Mouse (Mus musculus): ENCODE results near the gene Olfr1362. TPM values are rescaled to one million over a fixed set of nuclear protein-coding genes. Genes with fewer than 3 reads are reported as not detected.

The Olfr1362 gene
- polyA plus RNA-seq (2017; shearing (Covaris generic)) = not detected

GRCm38 (mm10) chr13:21613922-21614321, at the start of gene Olfr1362:
Gene Olfr1362 (minus strand): TSS chr13:21614022.

GRCm38 (mm10) chr13:21663286-21663685, 49.5 kb upstream of the Olfr1362 start, which contains the start of gene Olfr1361:
Gene Olfr1361 (minus strand): TSS chr13:21663386.

GRCm38 (mm10) chr13:21642418-21642817, 28.6 kb upstream of the Olfr1362 start, which contains the start of gene Olfr11:
Gene Olfr11 (minus strand): TSS chr13:21642518.

GRCm38 (mm10) chr13:21581659-21582058, 32.2 kb downstream of the Olfr1362 start, which contains the start of gene Olfr1364:
Gene Olfr1364 (minus strand): TSS chr13:21581759.

Other genes starting within 250 kb of the Olfr1362 start
- gene Zkscan3, start 211.3 kb downstream of the Olfr1362 start, polyA plus RNA-seq (2017; shearing (Covaris generic)) = 65.3 TPM
- gene Pgbd1, start 173.0 kb downstream of the Olfr1362 start, polyA plus RNA-seq (2017; shearing (Covaris generic)) = 0.51 TPM
- gene Zscan26, start 160.3 kb downstream of the Olfr1362 start, polyA plus RNA-seq (2017; shearing (Covaris generic)) = 7.3 TPM
- not detected for gene Nkapl, start 145.5 kb downstream of the Olfr1362 start, polyA plus RNA-seq (2017; shearing (Covaris generic))
- 0.13 TPM for gene Zkscan4, start 135.1 kb downstream of the Olfr1362 start, polyA plus RNA-seq (2017; shearing (Covaris generic))
- not detected for gene Gm10065, start 134.6 kb downstream of the Olfr1362 start, polyA plus RNA-seq (2017; shearing (Covaris generic))
- not detected for gene AK157302, start 118.8 kb downstream of the Olfr1362 start, polyA plus RNA-seq (2017; shearing (Covaris generic))
- gene Gm11273, start 112.6 kb downstream of the Olfr1362 start, polyA plus RNA-seq (2017; shearing (Covaris generic)) = 8.7 TPM
- gene Zkscan8, start 82.9 kb downstream of the Olfr1362 start, polyA plus RNA-seq (2017; shearing (Covaris generic)) = 7.3 TPM
- not detected for gene Olfr1366, start 71.2 kb downstream of the Olfr1362 start, polyA plus RNA-seq (2017; shearing (Covaris generic))
- gene Olfr1535, start 54.1 kb downstream of the Olfr1362 start, polyA plus RNA-seq (2017; shearing (Covaris generic)) = not detected
- gene Olfr1364, start 32.3 kb downstream of the Olfr1362 start, polyA plus RNA-seq (2017; shearing (Covaris generic)) = not detected
- gene Olfr11, start 28.5 kb upstream of the Olfr1362 start, polyA plus RNA-seq (2017; shearing (Covaris generic)) = not detected
- not detected for gene Olfr1361, start 49.4 kb upstream of the Olfr1362 start, polyA plus RNA-seq (2017; shearing (Covaris generic))
- gene Olfr1360, start 63.4 kb upstream of the Olfr1362 start, polyA plus RNA-seq (2017; shearing (Covaris generic)) = not detected
- not detected for gene Olfr1359, start 84.1 kb upstream of the Olfr1362 start, polyA plus RNA-seq (2017; shearing (Covaris generic))
- 2.4 TPM for gene Hist1h2bl, start 102.1 kb upstream of the Olfr1362 start, polyA plus RNA-seq (2017; shearing (Covaris generic))
- gene Hist1h2ai, start 102.4 kb upstream of the Olfr1362 start, polyA plus RNA-seq (2017; shearing (Covaris generic)) = 14.3 TPM
- not detected for gene Hist1h3h, start 103.6 kb upstream of the Olfr1362 start, polyA plus RNA-seq (2017; shearing (Covaris generic))
- gene Hist1h2bm, start 108.0 kb upstream of the Olfr1362 start, polyA plus RNA-seq (2017; shearing (Covaris generic)) = 0.87 TPM
- gene Hist1h4j, start 121.0 kb upstream of the Olfr1362 start, polyA plus RNA-seq (2017; shearing (Covaris generic)) = 0.80 TPM
- gene Hist1h4k, start 136.5 kb upstream of the Olfr1362 start, polyA plus RNA-seq (2017; shearing (Covaris generic)) = 8.1 TPM
- gene Hist1h2ak, start 139.8 kb upstream of the Olfr1362 start, polyA plus RNA-seq (2017; shearing (Covaris generic)) = 1.6 TPM
- gene Hist1h2bn, start 140.1 kb upstream of the Olfr1362 start, polyA plus RNA-seq (2017; shearing (Covaris generic)) = not detected
- gene Hist1h1b, start 166.6 kb upstream of the Olfr1362 start, polyA plus RNA-seq (2017; shearing (Covaris generic)) = 1.8 TPM
- gene Hist1h3i, start 169.3 kb upstream of the Olfr1362 start, polyA plus RNA-seq (2017; shearing (Covaris generic)) = 1.1 TPM
- 0.99 TPM for gene Hist1h2an, start 173.2 kb upstream of the Olfr1362 start, polyA plus RNA-seq (2017; shearing (Covaris generic))
- gene Hist1h2bp, start 173.4 kb upstream of the Olfr1362 start, polyA plus RNA-seq (2017; shearing (Covaris generic)) = not detected
- 5.0 TPM for gene Hist1h2bq, start 196.2 kb upstream of the Olfr1362 start, polyA plus RNA-seq (2017; shearing (Covaris generic))
- not detected for gene Hist1h2ao, start 196.4 kb upstream of the Olfr1362 start, polyA plus RNA-seq (2017; shearing (Covaris generic))
- gene Hist1h4m, start 197.7 kb upstream of the Olfr1362 start, polyA plus RNA-seq (2017; shearing (Covaris generic)) = 36.0 TPM
- gene Hist1h4n, start 218.2 kb upstream of the Olfr1362 start, polyA plus RNA-seq (2017; shearing (Covaris generic)) = 18.1 TPM
- gene Hist1h2ap, start 219.5 kb upstream of the Olfr1362 start, polyA plus RNA-seq (2017; shearing (Covaris generic)) = 144 TPM
- gene Hist1h2br, start 219.7 kb upstream of the Olfr1362 start, polyA plus RNA-seq (2017; shearing (Covaris generic)) = 5.0 TPM